Mouse (Mus musculus) liver, postnatal 0 days (tissue): Measurements from ENCODE around the gene Prr22. TPM values are rescaled to one million over a fixed set of nuclear protein-coding genes. Genes with fewer than 3 reads are reported as not detected.

Experiments
- ATAC-seq: fragments of 200-750 bp; cut with Nextera tagmentation; 2 replicates; pipeline ENCODE4 v1.8.0; 2017; ENCODE audit warnings: mild to moderate bottlenecking, moderate library complexity
- DNase-seq: peaks from one replicate; pipeline ENCODE4 v3.0.0-alpha.2; 2016
- H3K27ac ChIP-seq: fragments of 300-500 bp; sonication (generic); 2 replicates; pipeline ENCODE4 v1.5.1; 2014; ENCODE audit warnings: antibody characterized with exemption, moderate library complexity, mild to moderate bottlenecking, low read depth
- H3K27me3 ChIP-seq: fragments of 300-500 bp; sonication (generic); 2 replicates; pipeline ENCODE4 v1.6.1; 2014; ENCODE audit warnings: low read length, control low read depth, mixed read lengths; ENCODE audit not compliant: insufficient read depth
- H3K36me3 ChIP-seq: fragments of 300-500 bp; sonication (generic); replicated peaks from 2 replicates; pipeline ENCODE4 v1.6.1; 2014; ENCODE audit warnings: mild to moderate bottlenecking, control low read depth, low read length, moderate library complexity, mixed read lengths; ENCODE audit not compliant: insufficient read depth
- H3K4me1 ChIP-seq: fragments of 300-500 bp; sonication (generic); 2 replicates; pipeline ENCODE4 v1.6.1; 2014; ENCODE audit warnings: antibody characterized with exemption, mild to moderate bottlenecking, control low read depth; ENCODE audit not compliant: insufficient read depth
- H3K4me2 ChIP-seq: fragments of 300-500 bp; sonication (generic); 2 replicates; pipeline ENCODE4 v1.6.1; 2014; ENCODE audit warnings: low read depth, mild to moderate bottlenecking, low read length, moderate library complexity, mixed read lengths
- H3K4me3 ChIP-seq: fragments of 300-500 bp; sonication (generic); 2 replicates; pipeline ENCODE4 v1.5.1; 2014; ENCODE audit warnings: low read depth, low read length
- H3K9ac ChIP-seq: fragments of 300-500 bp; sonication (generic); replicated peaks from 2 replicates; pipeline ENCODE4 v1.6.1; 2014; ENCODE audit warnings: mild to moderate bottlenecking, moderate library complexity
- H3K9me3 ChIP-seq: fragments of 300-500 bp; sonication (generic); 2 replicates; pipeline ENCODE4 v1.6.1; 2016; ENCODE audit warnings: mild to moderate bottlenecking, control low read depth, low read length, mixed read lengths
- CTCF ChIP-seq: sonication (generic); IDR thresholded peaks from 2 replicates; pipeline ENCODE4 v1.5.1; 2016; ENCODE audit warnings: antibody characterized with exemption, low read depth
- EP300 ChIP-seq: IDR thresholded peaks from 2 replicates; pipeline ENCODE4 v1.6.1; 2016; ENCODE audit warnings: antibody characterized with exemption, low read depth, mild to moderate bottlenecking
- WGBS: fragments of 180-500 bp; shearing (Covaris S2); extraction: QIAGEN DNeasy Blood & Tissue Kit; methylation state at CpG from one replicate; pipeline ENCODE4 v1.1.7; 2014; ENCODE audit not compliant: insufficient replicate concordance; 5-methylcytosine and 5-hydroxymethylcytosine counted together
- polyA plus RNA-seq: library from polyadenylated mRNA; unstranded; fragments of >200 nt; fragmentation: Nextera tagmentation; extraction: Ambion mirVana; gene quantifications from 2 replicates; pipeline ENCODE4 v1.2.1, GENCODE M21; 2015

Prr22 gene
- polyA plus RNA-seq, 1 experiment from 2014 or later: 0.23 TPM

DNA sequence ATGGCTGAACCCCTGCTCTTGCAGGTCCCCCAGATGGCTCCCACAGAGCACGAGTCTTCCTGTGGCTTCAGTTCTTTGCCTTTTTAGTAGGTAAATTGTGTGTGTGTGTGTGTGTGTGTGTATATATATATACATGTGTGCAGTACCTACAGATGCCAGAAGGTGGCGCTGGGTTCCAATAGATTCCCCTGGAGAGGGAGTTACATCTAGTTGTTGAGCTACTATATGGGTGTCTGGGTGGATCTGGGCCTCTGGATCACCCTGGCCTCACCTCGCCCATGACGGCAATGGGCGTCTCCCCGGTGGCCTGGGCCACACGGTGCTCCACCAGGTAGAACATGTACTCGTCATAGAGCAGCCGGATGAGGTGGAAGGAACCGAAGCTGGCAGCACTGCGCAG is 7.5 kb downstream of the Prr22 start:
- Histone ChIP-seq H3K9ac (no peak overlapping the region), H3K4me1 (no peaks in the 10 kb centered on the region), H3K9me3 (0 out of 2 replicates have a peak, but pooled peaks cover 2% of the 10 kb centered on the region), H3K27ac (no peak overlapping the region), H3K4me2 (no peak overlapping the region), H3K27me3 (no peaks in the 10 kb centered on the region), H3K4me3 (no peak overlapping the region), H3K36me3 (peaks cover 7% of the 10 kb centered on the region; the same call in 1 of the 2 replicates)
- TF ChIP-seq CTCF: peak; percentile 50
- TF ChIP-seq EP300: no peak
- DNase-seq (no peak), ATAC-seq (no peak)
- 90% methylated on average over 11 of the region's 11 CpGs for WGBS

DNA sequence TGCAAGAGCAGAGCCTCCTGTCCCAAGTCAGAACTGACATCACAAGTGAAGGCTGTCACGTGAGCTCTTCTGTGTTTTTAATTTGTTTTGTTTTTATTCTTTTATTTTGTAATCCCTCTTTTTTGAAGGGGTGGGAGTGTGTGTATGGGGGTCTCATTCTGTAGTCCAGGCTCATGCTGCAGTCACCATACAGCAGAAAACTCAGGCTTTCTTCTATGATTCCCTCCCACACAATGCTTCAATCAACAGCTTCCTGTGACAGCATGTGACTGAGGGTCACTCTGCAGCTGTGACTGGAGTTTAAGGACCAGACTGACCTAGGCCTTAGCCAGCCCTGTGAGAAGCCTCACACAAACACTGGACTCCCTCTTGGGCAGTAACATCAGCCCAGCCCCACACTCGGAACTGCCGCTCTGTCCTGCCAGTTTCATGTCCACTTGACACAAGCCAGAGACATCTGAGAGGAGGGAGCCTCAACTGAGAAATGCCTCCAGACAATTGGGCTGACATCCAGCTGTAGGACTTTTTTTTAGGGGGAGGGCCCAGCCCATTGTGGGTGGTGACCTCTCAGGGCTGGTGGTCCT is 8.8 kb downstream of the Prr22 start:
- Histone ChIP-seq H3K36me3 (peaks cover 7% of the 10 kb centered on the region; the same call in 1 of the 2 replicates), H3K4me2 (no peak overlapping the region), H3K9me3 (0 out of 2 replicates have a peak, but pooled peaks cover 2% of the 10 kb centered on the region), H3K27ac (no peak overlapping the region), H3K4me3 (no peak overlapping the region), H3K27me3 (no peaks in the 10 kb centered on the region), H3K4me1 (no peaks in the 10 kb centered on the region), H3K9ac (no peak overlapping the region)
- DNase-seq: no peak
- no peak for ATAC-seq
- WGBS: 76% methylated on average over 3 of the region's 3 CpGs
- TF ChIP-seq EP300 (no peak), CTCF (no peak)

DNA sequence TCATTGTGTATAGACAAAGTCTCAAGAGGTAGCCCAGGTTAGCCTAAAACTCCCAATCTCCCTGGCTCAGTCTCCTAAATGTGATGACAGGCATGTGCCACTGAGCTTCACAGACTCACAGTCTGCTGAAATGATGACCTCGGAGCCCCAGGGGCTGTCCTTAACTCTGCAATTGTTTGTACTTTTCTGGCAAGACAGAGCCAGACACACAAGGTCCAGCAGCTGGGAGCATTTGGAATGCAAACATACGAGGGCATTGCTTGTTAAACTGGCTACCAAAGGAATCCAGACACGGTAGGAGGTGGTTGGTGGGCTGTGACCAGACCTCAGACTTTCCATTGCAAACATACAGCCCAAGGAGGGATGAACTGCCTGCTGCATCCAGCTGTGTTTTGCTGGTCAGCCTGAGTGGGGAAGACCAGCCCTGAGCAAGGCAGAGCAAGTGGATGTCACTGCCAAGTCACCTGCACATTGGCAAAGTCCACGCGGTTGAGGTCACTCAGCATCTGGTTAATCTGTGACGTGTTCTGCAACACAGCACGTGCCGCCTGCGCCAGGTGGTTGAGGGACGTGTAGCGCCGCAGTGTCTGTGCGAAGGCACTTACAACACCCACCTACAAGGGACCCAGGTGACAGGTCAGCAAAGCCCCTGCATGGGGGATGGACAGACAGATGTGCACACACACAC is 10.4 kb downstream of the Prr22 start:
- Histone ChIP-seq H3K27me3 (no peaks in the 10 kb centered on the region), H3K27ac (no peak overlapping the region), H3K4me2 (no peak overlapping the region), H3K9me3 (0 out of 2 replicates have a peak, but pooled peaks cover 2% of the 10 kb centered on the region), H3K4me3 (no peak overlapping the region), H3K36me3 (peaks cover 7% of the 10 kb centered on the region; the same call in 1 of the 2 replicates), H3K4me1 (no peaks in the 10 kb centered on the region), H3K9ac (no peak overlapping the region)
- WGBS: 73% methylated on average over 13 of the region's 13 CpGs
- DNase-seq (peak; percentile 52), ATAC-seq (peak; percentile 82)
- no peak for TF ChIP-seq CTCF
- TF ChIP-seq EP300: no peak

DNA sequence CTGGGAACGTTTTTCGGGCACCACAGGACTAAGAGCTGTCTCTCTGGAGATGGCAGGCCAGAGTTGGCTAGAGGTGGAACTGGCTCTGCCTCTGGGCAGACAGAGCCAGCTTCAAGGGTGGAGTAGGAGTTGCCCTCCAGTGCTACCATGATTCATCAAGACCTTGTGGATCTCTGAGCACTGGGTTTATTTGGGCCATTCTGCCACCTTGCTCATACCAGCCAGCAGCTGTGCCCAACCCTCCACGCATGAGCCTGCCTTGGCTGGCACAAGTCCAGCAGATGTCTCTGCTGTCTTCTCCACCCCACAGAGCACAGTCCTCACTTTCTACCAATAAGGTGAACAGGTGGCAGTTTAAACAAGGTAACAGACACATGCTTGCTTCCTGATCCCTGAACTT is 18.8 kb downstream of the Prr22 start:
- Histone ChIP-seq H3K27ac (no peak overlapping the region), H3K27me3 (no peaks in the 10 kb centered on the region), H3K4me1 (peaks cover 11% of the 10 kb centered on the region), H3K9me3 (no peaks in the 10 kb centered on the region), H3K4me3 (no peak overlapping the region), H3K4me2 (no peak overlapping the region), H3K9ac (no peak overlapping the region), H3K36me3 (no peaks in the 10 kb centered on the region)
- no peak for TF ChIP-seq EP300
- TF ChIP-seq CTCF: no peak
- peak; percentile 34 for ATAC-seq
- no peak for DNase-seq
- 76% methylated on average over 3 of the region's 3 CpGs for WGBS

DNA sequence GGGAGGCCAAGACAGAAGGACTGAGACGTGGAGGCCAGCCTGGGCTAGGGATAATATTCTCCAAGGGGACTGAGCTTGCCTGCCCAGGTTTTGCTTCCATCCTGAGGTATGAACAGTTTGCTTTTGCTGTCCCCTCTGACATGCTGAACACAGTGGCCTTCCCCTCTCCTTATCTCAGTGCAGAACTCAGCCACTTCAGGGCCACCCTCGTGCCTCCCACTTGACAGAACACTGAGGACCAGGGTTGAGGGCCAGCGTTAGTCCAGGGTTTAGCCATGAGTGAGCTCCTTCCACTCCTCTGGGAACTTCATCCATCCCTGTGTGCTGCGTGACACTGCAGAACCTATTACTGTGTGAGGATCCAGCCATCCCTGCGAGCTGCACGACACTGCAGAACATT is 19.2 kb downstream of the Prr22 start:
- Histone ChIP-seq H3K4me3 (no peak overlapping the region), H3K4me1 (peaks cover 11% of the 10 kb centered on the region), H3K9ac (no peak overlapping the region), H3K4me2 (no peak overlapping the region), H3K27ac (no peak overlapping the region), H3K36me3 (no peaks in the 10 kb centered on the region), H3K9me3 (no peaks in the 10 kb centered on the region), H3K27me3 (no peaks in the 10 kb centered on the region)
- 78% methylated on average over 6 of the region's 6 CpGs for WGBS
- ATAC-seq (no peak), DNase-seq (no peak)
- TF ChIP-seq EP300: no peak
- TF ChIP-seq CTCF: no peak

DNA sequence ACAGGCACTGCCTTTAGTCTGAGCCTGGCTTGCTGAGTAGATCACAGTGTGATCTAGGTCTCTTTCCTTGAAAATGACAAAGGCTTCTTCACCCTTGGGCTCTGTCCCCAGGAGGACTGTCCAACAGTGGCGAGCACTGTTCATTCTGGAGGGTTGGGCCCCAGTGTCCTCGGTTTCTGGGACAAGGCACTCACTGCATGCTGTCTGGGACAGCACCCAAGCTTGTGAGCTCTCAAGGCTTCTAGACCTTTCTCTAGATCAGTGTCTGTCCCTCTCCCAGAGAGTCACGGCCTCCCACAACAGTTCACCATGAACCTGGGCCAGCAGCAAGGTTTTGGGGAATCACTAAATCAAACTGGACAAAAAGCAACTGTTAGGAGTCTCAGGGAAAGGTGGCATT is 22.5 kb downstream of the Prr22 start:
- no peaks in the 10 kb centered on the region for H3K36me3 ChIP-seq
- H3K4me2 ChIP-seq: no peak overlapping the region
- H3K9ac ChIP-seq: no peak overlapping the region
- no peaks in the 10 kb centered on the region for H3K27me3 ChIP-seq
- TF ChIP-seq EP300: no peak
- TF ChIP-seq CTCF: no peak
- ATAC-seq (no peak), DNase-seq (no peak)
- H3K27ac ChIP-seq: peak overlapping the region; percentile 68; the same call in 1 of the 2 replicates
- H3K4me3 ChIP-seq: no peak overlapping the region
- 82% methylated on average over 3 of the region's 3 CpGs for WGBS
- peaks cover 11% of the 10 kb centered on the region for H3K4me1 ChIP-seq
- H3K9me3 ChIP-seq: no peaks in the 10 kb centered on the region
